Mouse (Mus musculus) G1E (cell line): ENCODE results near the gene Aamdc.

Experiments
- CTCF ChIP-seq: IDR thresholded peaks from 2 replicates; pipeline ENCODE4 v1.5.1; 2012; ENCODE audit warnings: low read depth, low read length, inconsistent platforms, mixed read lengths
- GATA1 ChIP-seq: IDR thresholded peaks from 2 replicates; pipeline ENCODE4 v1.6.1; 2012; ENCODE audit warnings: borderline replicate concordance, low read length, inconsistent platforms, mixed read lengths
- TAL1 ChIP-seq: conservative IDR thresholded peaks from 2 replicates; pipeline ENCODE4 v1.6.1; 2012; ENCODE audit warnings: low read depth, low read length, inconsistent platforms, mixed read lengths

GRCm38 (mm10) chr7:97598548-97598947 lies 19.3 kb upstream of the Aamdc start:
- TF ChIP-seq CTCF: no peak
- no peak for TF ChIP-seq GATA1
- no peak for TF ChIP-seq TAL1
